Mouse (Mus musculus): Measurements from ENCODE around the gene Bcam. TPM values are rescaled to one million over a fixed set of nuclear protein-coding genes. Genes with fewer than 3 reads are reported as not detected.

Gene Bcam
- polyA plus RNA-seq, 1 experiment from 2014 or later: 53.8 TPM

Other genes with a start within 250 kb of the Bcam start
- 25.9 and 27.2 TPM in 2 replicates for gene Ppp1r37, start 207.9 kb downstream of the Bcam start, polyA plus RNA-seq (2016; fragmentation: Nextera tagmentation; extraction: Ambion mirVana)
- gene Zfp296, start 193.7 kb downstream of the Bcam start, polyA plus RNA-seq (2016; fragmentation: Nextera tagmentation; extraction: Ambion mirVana): 0.71 and 0.93 TPM in 2 replicates
- 196 and 201 TPM in 2 replicates for gene Gemin7, start 193.4 kb downstream of the Bcam start, polyA plus RNA-seq (2016; fragmentation: Nextera tagmentation; extraction: Ambion mirVana)
- gene Clasrp, start 166.5 kb downstream of the Bcam start, polyA plus RNA-seq (2016; fragmentation: Nextera tagmentation; extraction: Ambion mirVana): 59.0 and 63.4 TPM in 2 replicates
- gene Relb, start 141.6 kb downstream of the Bcam start, polyA plus RNA-seq (2016; fragmentation: Nextera tagmentation; extraction: Ambion mirVana): 3.8 and 4.2 TPM in 2 replicates
- 84.5 and 86.3 TPM in 2 replicates for gene Clptm1, start 106.0 kb downstream of the Bcam start, polyA plus RNA-seq (2016; fragmentation: Nextera tagmentation; extraction: Ambion mirVana)
- gene Apoc2, start 93.1 kb downstream of the Bcam start, polyA plus RNA-seq (2016; fragmentation: Nextera tagmentation; extraction: Ambion mirVana): 0.28 TPM in 1 of 2 replicates, not detected in the other
- gene Gm44805, start 89.6 kb downstream of the Bcam start, polyA plus RNA-seq (2016; fragmentation: Nextera tagmentation; extraction: Ambion mirVana): not detected in 2 replicates
- gene Apoc4, start 89.5 kb downstream of the Bcam start, polyA plus RNA-seq (2016; fragmentation: Nextera tagmentation; extraction: Ambion mirVana): 0.06 TPM in 1 of 2 replicates, not detected in the other
- 3.0 and 4.8 TPM in 2 replicates for gene Apoc1, start 78.4 kb downstream of the Bcam start, polyA plus RNA-seq (2016; fragmentation: Nextera tagmentation; extraction: Ambion mirVana)
- gene Apoe, start 71.8 kb downstream of the Bcam start, polyA plus RNA-seq (2016; fragmentation: Nextera tagmentation; extraction: Ambion mirVana): 63.0 and 83.6 TPM in 2 replicates
- 244 and 285 TPM in 2 replicates for gene Tomm40, start 55.6 kb downstream of the Bcam start, polyA plus RNA-seq (2016; fragmentation: Nextera tagmentation; extraction: Ambion mirVana)
- 78.1 and 87.9 TPM in 2 replicates for gene Nectin2, start 20.5 kb downstream of the Bcam start, polyA plus RNA-seq (2016; fragmentation: Nextera tagmentation; extraction: Ambion mirVana)
- 1.4 and 1.6 TPM in 2 replicates for gene Cblc, start 25.8 kb upstream of the Bcam start, polyA plus RNA-seq (2016; fragmentation: Nextera tagmentation; extraction: Ambion mirVana)
- 0.82 and 1.2 TPM in 2 replicates for gene Bcl3, start 51.8 kb upstream of the Bcam start, polyA plus RNA-seq (2016; fragmentation: Nextera tagmentation; extraction: Ambion mirVana)
- not detected in 2 replicates for gene Gm19345, start 81.0 kb upstream of the Bcam start, polyA plus RNA-seq (2016; fragmentation: Nextera tagmentation; extraction: Ambion mirVana)
- gene Ceacam16, start 90.3 kb upstream of the Bcam start, polyA plus RNA-seq (2016; fragmentation: Nextera tagmentation; extraction: Ambion mirVana): not detected in 2 replicates
- gene Ceacam19, start 116.9 kb upstream of the Bcam start, polyA plus RNA-seq (2016; fragmentation: Nextera tagmentation; extraction: Ambion mirVana): not detected in 2 replicates
- 6.2 TPM in 2 replicates for gene Pvr, start 150.1 kb upstream of the Bcam start, polyA plus RNA-seq (2016; fragmentation: Nextera tagmentation; extraction: Ambion mirVana)
- gene Igsf23, start 179.7 kb upstream of the Bcam start, polyA plus RNA-seq (2016; fragmentation: Nextera tagmentation; extraction: Ambion mirVana): 0.21 and 0.24 TPM in 2 replicates
- not detected in 2 replicates for gene Ceacam20, start 194.4 kb upstream of the Bcam start, polyA plus RNA-seq (2016; fragmentation: Nextera tagmentation; extraction: Ambion mirVana)
- gene Nlrp9b, start 220.4 kb upstream of the Bcam start, polyA plus RNA-seq (2016; fragmentation: Nextera tagmentation; extraction: Ambion mirVana): not detected in 2 replicates